In genomic region chr4:97609831-97610727, GRCm38 (mm10) we compare ENCODE assay signal across 12 mouse cellular contexts.
DNase-seq lines count a peak whose midpoint lies in the region; ATAC-seq lines count a peak whose summit lies in the region.
"Had no signal": no experiment of that assay in that cellular context is flagged by ENCODE, and none has a peak within 500 bp of the region (broad histone marks: within the 10 kb centered on the region; RNA-seq: fewer than 3 reads in every experiment).

No protein-coding gene starts in this region.

- no peaks in the 10 kb centered on the region for H3K9me3 ChIP-seq in forebrain, embryonic 16.5 days (ENCODE audit: control insufficient read depth, low read length)
- H3K9me3 ChIP-seq in midbrain, embryonic 16.5 days (replicated peaks; ENCODE audit: control insufficient read depth, low read length, poor library complexity, severe bottlenecking), result no peaks in the 10 kb centered on the region
- H3K9me3 ChIP-seq: liver, embryonic 12.5 days; midbrain, embryonic 12.5 days had no signal

- no peak overlapping the region for H3K4me3 ChIP-seq in forebrain, embryonic 16.5 days (replicated peaks; ENCODE audit: low read length)
- H3K4me3 ChIP-seq in midbrain, embryonic 16.5 days (ENCODE audit: low read depth, low read length), result no peak overlapping the region
- H3K4me3 ChIP-seq: erythroblast, embryonic 14.5 days; liver, embryonic 12.5 days; midbrain, embryonic 12.5 days had no signal

- 9% methylated on average over 10 of the region's 10 CpGs for WGBS in forebrain, embryonic 16.5 days
- 21% methylated on average over 10 of the region's 10 CpGs for WGBS in midbrain, embryonic 16.5 days

- H3K4me2 ChIP-seq in forebrain, embryonic 16.5 days (ENCODE audit: low read length), result peak overlapping the region; percentile 18
- 0 out of 2 replicates have a peak overlapping the region, but pooled peaks have one; percentile 5 for H3K4me2 ChIP-seq in midbrain, embryonic 16.5 days (ENCODE audit: low read length)
- H3K4me2 ChIP-seq: liver, embryonic 12.5 days; midbrain, embryonic 12.5 days had no signal

- peaks cover 54% of the 10 kb centered on the region for H3K4me1 ChIP-seq in forebrain, embryonic 16.5 days (replicated peaks; ENCODE audit: control insufficient read depth, insufficient read depth, low read length)
- H3K4me1 ChIP-seq in midbrain, embryonic 16.5 days (ENCODE audit: control insufficient read depth, insufficient read depth, low read length), result peaks cover 14% of the 10 kb centered on the region

- peak; percentile 32 for DNase-seq in lung, postnatal 10 days
- DNase-seq in lung, postnatal 36 days, result no peak
- peak; percentile 90 to 94 for DNase-seq in cerebellum, postnatal 10 days
- no peak for DNase-seq in frontal cortex, postnatal 14 days (ENCODE audit: low spot score in 2 of 2)
- no peak for DNase-seq in thymus, postnatal 0 days (ENCODE audit: low spot score)
- DNase-seq: kidney, postnatal 36 days; thymus, postnatal 4 days had no signal

- H3K27me3 ChIP-seq in forebrain, embryonic 16.5 days (replicated peaks; ENCODE audit: control insufficient read depth, insufficient read depth, low read length), result no peaks in the 10 kb centered on the region
- H3K27me3 ChIP-seq in midbrain, embryonic 16.5 days (ENCODE audit: control insufficient read depth, insufficient read depth, low read depth, low read length), result no peaks in the 10 kb centered on the region
- H3K27me3 ChIP-seq: liver, embryonic 12.5 days had no signal

- H3K9ac ChIP-seq in forebrain, embryonic 16.5 days (replicated peaks; ENCODE audit: low read depth, low read length), result no peak overlapping the region
- H3K9ac ChIP-seq in midbrain, embryonic 16.5 days (ENCODE audit: low read depth, low read length), result no peak overlapping the region
- H3K9ac ChIP-seq: liver, embryonic 12.5 days; midbrain, embryonic 12.5 days had no signal

- ATAC-seq in forebrain, embryonic 16.5 days, result peak; percentile 76
- ATAC-seq in midbrain, embryonic 16.5 days, result 0 out of 2 replicates have a peak, but pooled peaks have one; percentile 10
- ATAC-seq: liver, embryonic 12.5 days had no signal

- peak overlapping the region; percentile 89 for H3K27ac ChIP-seq in forebrain, embryonic 16.5 days (ENCODE audit: low read length)
- H3K27ac ChIP-seq in midbrain, embryonic 16.5 days (ENCODE audit: low read length), result peak overlapping the region; percentile 66
- H3K27ac ChIP-seq: liver, embryonic 12.5 days; midbrain, embryonic 12.5 days had no signal

- no peaks in the 10 kb centered on the region for H3K36me3 ChIP-seq in forebrain, embryonic 16.5 days (ENCODE audit: control insufficient read depth, insufficient read depth)
- no peaks in the 10 kb centered on the region for H3K36me3 ChIP-seq in midbrain, embryonic 16.5 days (ENCODE audit: control insufficient read depth, insufficient read depth, low read length)
- H3K36me3 ChIP-seq: liver, embryonic 12.5 days; midbrain, embryonic 12.5 days had no signal

Comparison
In these comparisons a context has a peak if more than half of its experiments do, and no peak if none do; other contexts are left out.
1. DNase-seq: peak in lung, postnatal 10 days (single experiment) and cerebellum, postnatal 10 days (2 of 2); none in lung, postnatal 36 days (single experiment), frontal cortex, postnatal 14 days (0 of 2) and thymus, postnatal 0 days (single experiment).